ENCODE assay signal across 13 mouse cellular contexts in the genomic region with DNA sequence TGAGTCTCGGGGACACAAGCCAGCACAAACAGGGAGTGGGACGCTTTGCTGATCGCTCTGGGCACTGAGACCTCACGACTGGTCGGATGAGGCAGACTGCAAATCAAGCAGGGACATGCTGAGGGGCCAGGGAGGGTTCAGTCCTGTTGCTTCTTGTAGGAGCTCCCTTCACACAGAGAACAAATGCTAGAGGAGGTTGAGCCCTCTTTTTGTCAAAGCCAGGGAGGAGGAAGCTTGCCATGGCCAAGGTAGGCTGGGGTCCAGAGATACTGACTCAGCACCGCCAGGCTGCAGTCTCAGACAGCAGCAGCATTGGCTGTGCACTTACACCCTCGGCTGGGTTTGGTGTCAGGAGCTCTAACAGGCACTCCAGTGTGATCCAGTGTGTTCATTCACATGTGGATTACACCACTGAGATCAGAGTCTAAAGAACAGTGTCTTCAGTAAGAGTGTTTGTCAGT.
DNase-seq lines count a peak whose midpoint lies in the region; ATAC-seq and TF ChIP-seq lines count a peak whose summit lies in the region.
"Had no signal": no experiment of that assay in that cellular context is flagged by ENCODE, and none has a peak within 500 bp of the region (broad histone marks: within the 10 kb centered on the region; RNA-seq: fewer than 3 reads in every experiment).

No protein-coding gene starts in this region.

- no peak overlapping the region for H3K4me2 ChIP-seq in lung, embryonic 14.5 days
- no peak overlapping the region for H3K4me2 ChIP-seq in neural tube, embryonic 15.5 days
- H3K4me2 ChIP-seq: hindbrain, embryonic 12.5 days; neural tube, embryonic 12.5 days had no signal

- no peaks in the 10 kb centered on the region for H3K27me3 ChIP-seq in lung, embryonic 14.5 days (ENCODE audit: insufficient read depth, low read length)
- 0 out of 2 replicates have a peak, but pooled peaks cover 3% of the 10 kb centered on the region for H3K27me3 ChIP-seq in neural tube, embryonic 15.5 days (replicated peaks)
- H3K27me3 ChIP-seq: hindbrain, embryonic 12.5 days; neural tube, embryonic 12.5 days had no signal

- no peak overlapping the region for H3K9ac ChIP-seq in lung, embryonic 14.5 days
- H3K9ac ChIP-seq in neural tube, embryonic 15.5 days (replicated peaks) = no peak overlapping the region
- H3K9ac ChIP-seq: hindbrain, embryonic 12.5 days; neural tube, embryonic 12.5 days had no signal

- WGBS in lung, embryonic 14.5 days = 68% methylated on average over 7 of the region's 7 CpGs
- 82% methylated on average over 7 of the region's 7 CpGs for WGBS in neural tube, embryonic 15.5 days

- no peaks in the 10 kb centered on the region for H3K9me3 ChIP-seq in lung, embryonic 14.5 days (ENCODE audit: low read depth, low read length)
- no peaks in the 10 kb centered on the region for H3K9me3 ChIP-seq in neural tube, embryonic 15.5 days (replicated peaks)
- H3K9me3 ChIP-seq: hindbrain, embryonic 12.5 days; neural tube, embryonic 12.5 days had no signal

- peak; percentile 26 for DNase-seq in gastrocnemius, adult 18-20 months (ENCODE audit: low spot score)
- no peak for DNase-seq in gastrocnemius, postnatal 4 days (ENCODE audit: low spot score in 2 of 2)
- DNase-seq in lung, embryonic 14.5 days = no peak
- DNase-seq in lung, postnatal 25 days (ENCODE audit: low spot score) = no peak
- peak; percentile 46 to 48 for DNase-seq in heart, postnatal 36 days
- peak; percentile 21 for DNase-seq in urinary bladder, postnatal 25 days (ENCODE audit: low spot score)
- DNase-seq in testis, postnatal 14 days (ENCODE audit: low spot score) = no peak
- DNase-seq: spleen, adult 18-20 months had no signal

- H3K4me1 ChIP-seq in lung, embryonic 14.5 days (ENCODE audit: insufficient read depth) = peaks cover 8% of the 10 kb centered on the region
- peaks cover 4% of the 10 kb centered on the region for H3K4me1 ChIP-seq in neural tube, embryonic 15.5 days
- H3K4me1 ChIP-seq: hindbrain, embryonic 12.5 days had no signal

- intact Hi-C loops in heart, postnatal 36 days (cut with DNase I) = loop anchor here (10.0 kb wide), 1 partner anchor 140 kb away; no protein-coding TSS in a partner anchor

- no peak overlapping the region for H3K27ac ChIP-seq in lung, embryonic 14.5 days (ENCODE audit: low read depth)
- no peak overlapping the region for H3K27ac ChIP-seq in neural tube, embryonic 15.5 days (replicated peaks)
- H3K27ac ChIP-seq: hindbrain, embryonic 12.5 days; macrophage; neural tube, embryonic 12.5 days had no signal

- TF ChIP-seq CTCF in lung, embryonic 14.5 days (IDR thresholded peaks at IDR 0.05; ENCODE audit: low read depth) = no peak

- no peaks in the 10 kb centered on the region for H3K36me3 ChIP-seq in lung, embryonic 14.5 days (ENCODE audit: insufficient read depth)
- H3K36me3 ChIP-seq in neural tube, embryonic 15.5 days = no peaks in the 10 kb centered on the region
- H3K36me3 ChIP-seq: hindbrain, embryonic 12.5 days; neural tube, embryonic 12.5 days had no signal

- ATAC-seq in lung, embryonic 14.5 days (ENCODE audit: insufficient read depth) = peak; percentile 38; the same call in 1 of the 2 replicates
- ATAC-seq in neural tube, embryonic 15.5 days (ENCODE audit: low FRiP score) = no peak

- no peak overlapping the region for H3K4me3 ChIP-seq in lung, embryonic 14.5 days (ENCODE audit: low read depth, low read length)
- no peak overlapping the region for H3K4me3 ChIP-seq in neural tube, embryonic 15.5 days (replicated peaks)
- H3K4me3 ChIP-seq: erythroblast, embryonic 14.5 days; hindbrain, embryonic 12.5 days; neural tube, embryonic 12.5 days had no signal

Comparison
In these comparisons a context has a peak if more than half of its experiments do, and no peak if none do; other contexts are left out.
1. DNase-seq: peak in gastrocnemius, adult 18-20 months (single experiment), heart, postnatal 36 days (2 of 2) and urinary bladder, postnatal 25 days (single experiment); none in gastrocnemius, postnatal 4 days (0 of 2), lung, embryonic 14.5 days (single experiment), lung, postnatal 25 days (single experiment) and testis, postnatal 14 days (single experiment).